Mouse (Mus musculus) embryonic facial prominence, embryonic 15.5 days (tissue): ENCODE results near the gene Camta2. TPM values are rescaled to one million over a fixed set of nuclear protein-coding genes. Genes with fewer than 3 reads are reported as not detected.

Source experiments
- ATAC-seq: fragments of 200-750 bp; cut with Nextera tagmentation; 2 replicates; pipeline ENCODE4 v1.8.0; 2017; ENCODE audit warnings: low read depth, moderate TSS enrichment; ENCODE audit not compliant: insufficient number of reproducible peaks, low FRiP score, low TSS enrichment
- H3K27ac ChIP-seq: fragments of 300-500 bp; sonication (generic); replicated peaks from 2 replicates; pipeline ENCODE4 v1.5.1; 2015; ENCODE audit warnings: mild to moderate bottlenecking, inconsistent platforms
- H3K27me3 ChIP-seq: fragments of 300-500 bp; sonication (generic); 2 replicates; pipeline ENCODE4 v1.6.1; 2015; ENCODE audit warnings: inconsistent platforms
- H3K36me3 ChIP-seq: fragments of 300-500 bp; sonication (generic); 2 replicates; pipeline ENCODE4 v1.6.1; 2015; ENCODE audit warnings: mild to moderate bottlenecking, inconsistent platforms
- H3K4me1 ChIP-seq: fragments of 300-500 bp; sonication (generic); 2 replicates; pipeline ENCODE4 v1.6.1; 2015; ENCODE audit warnings: inconsistent platforms
- H3K4me2 ChIP-seq: fragments of 300-500 bp; sonication (generic); replicated peaks from 2 replicates; pipeline ENCODE4 v1.6.1; 2015; ENCODE audit warnings: mild to moderate bottlenecking, inconsistent platforms
- H3K4me3 ChIP-seq: fragments of 300-500 bp; sonication (generic); replicated peaks from 2 replicates; pipeline ENCODE4 v1.5.1; 2015; ENCODE audit warnings: mild to moderate bottlenecking, inconsistent platforms
- H3K9ac ChIP-seq: fragments of 300-500 bp; sonication (generic); 2 replicates; pipeline ENCODE4 v1.6.1; 2015; ENCODE audit warnings: inconsistent platforms
- H3K9me3 ChIP-seq: fragments of 300-500 bp; sonication (generic); replicated peaks from 2 replicates; pipeline ENCODE4 v1.6.1; 2016; ENCODE audit warnings: inconsistent platforms
- WGBS: fragments of 180-500 bp; shearing (Covaris S2); methylation state at CpG from one replicate; pipeline ENCODE4 v1.1.7; 2015; 5-methylcytosine and 5-hydroxymethylcytosine counted together
- polyA plus RNA-seq: library from polyadenylated mRNA; unstranded; fragments of >200 nt; fragmentation: Nextera tagmentation; extraction: Ambion mirVana; gene quantifications from 2 replicates; pipeline ENCODE4 v1.2.1, GENCODE M21; 2015

Camta2 gene
- polyA plus RNA-seq = 14.5 and 17.5 TPM in 2 replicates

- peaks cover 30% of the 10 kb centered on the region for H3K36me3 ChIP-seq
- ATAC-seq = peak; percentile 88
- H3K9me3 ChIP-seq = no peaks in the 10 kb centered on the region
- no peaks in the 10 kb centered on the region for H3K27me3 ChIP-seq
- H3K4me2 ChIP-seq = peak within 1 kb of the TSS; percentile 80
- peaks cover 26% of the 10 kb centered on the region for H3K4me1 ChIP-seq
- peak within 1 kb of the TSS; percentile 91 for H3K27ac ChIP-seq
- peak within 1 kb of the TSS; percentile 89 for H3K4me3 ChIP-seq
- peak within 1 kb of the TSS; percentile 59 for H3K9ac ChIP-seq
- under 1% methylated on average over 52 of the region's 55 CpGs for WGBS
These were observed at the start of gene Camta2 for GRCm38 (mm10) chr11:70687601-70688199. Camta2 (minus strand) TSS chr11:70688105.

- no peaks in the 10 kb centered on the region for H3K4me1 ChIP-seq
- 43% methylated on average over 5 of the region's 5 CpGs for WGBS
- no peak overlapping the region for H3K4me2 ChIP-seq
- H3K4me3 ChIP-seq = no peak overlapping the region
- H3K27ac ChIP-seq = no peak overlapping the region
- peaks cover 9% of the 10 kb centered on the region for H3K36me3 ChIP-seq
- no peaks in the 10 kb centered on the region for H3K27me3 ChIP-seq
- ATAC-seq = no peak
- H3K9ac ChIP-seq = no peak overlapping the region
- no peaks in the 10 kb centered on the region for H3K9me3 ChIP-seq
These were observed 45.4 kb upstream of the Camta2 start for GRCm38 (mm10) chr11:70733256-70733655.

- no peak overlapping the region for H3K9ac ChIP-seq
- no peaks in the 10 kb centered on the region for H3K4me1 ChIP-seq
- no peak overlapping the region for H3K27ac ChIP-seq
- ATAC-seq = no peak
- no peaks in the 10 kb centered on the region for H3K9me3 ChIP-seq
- WGBS = 55% methylated on average over 5 of the region's 5 CpGs
- H3K27me3 ChIP-seq = no peaks in the 10 kb centered on the region
- H3K4me2 ChIP-seq = no peak overlapping the region
- H3K4me3 ChIP-seq = no peak overlapping the region
- H3K36me3 ChIP-seq = peaks cover 29% of the 10 kb centered on the region
These were observed 43.3 kb upstream of the Camta2 start for GRCm38 (mm10) chr11:70731178-70731577.

- no peaks in the 10 kb centered on the region for H3K27me3 ChIP-seq
- ATAC-seq = peak; percentile 43; the same call in 1 of the 2 replicates
- no peaks in the 10 kb centered on the region for H3K4me1 ChIP-seq
- 80% methylated on average over 9 of the region's 9 CpGs for WGBS
- no peak overlapping the region for H3K27ac ChIP-seq
- H3K4me3 ChIP-seq = no peak overlapping the region
- no peak overlapping the region for H3K4me2 ChIP-seq
- H3K9ac ChIP-seq = no peak overlapping the region
- no peaks in the 10 kb centered on the region for H3K9me3 ChIP-seq
- H3K36me3 ChIP-seq = peaks cover 35% of the 10 kb centered on the region
These were observed 42.6 kb upstream of the Camta2 start for GRCm38 (mm10) chr11:70730427-70731038.

- H3K27ac ChIP-seq = no peak overlapping the region
- no peak overlapping the region for H3K9ac ChIP-seq
- H3K36me3 ChIP-seq = peaks cover 66% of the 10 kb centered on the region
- 82% methylated on average over 5 of the region's 5 CpGs for WGBS
- no peaks in the 10 kb centered on the region for H3K9me3 ChIP-seq
- no peaks in the 10 kb centered on the region for H3K27me3 ChIP-seq
- H3K4me2 ChIP-seq = no peak overlapping the region
- no peaks in the 10 kb centered on the region for H3K4me1 ChIP-seq
- ATAC-seq = no peak
- no peak overlapping the region for H3K4me3 ChIP-seq
These were observed 39.5 kb upstream of the Camta2 start for GRCm38 (mm10) chr11:70727385-70727784.

- Histone ChIP-seq H3K9me3 (no peaks in the 10 kb centered on the region), H3K27ac (no peak overlapping the region), H3K27me3 (no peaks in the 10 kb centered on the region), H3K9ac (no peak overlapping the region), H3K4me3 (no peak overlapping the region), H3K36me3 (peaks cover 74% of the 10 kb centered on the region), H3K4me1 (no peaks in the 10 kb centered on the region), H3K4me2 (no peak overlapping the region)
- ATAC-seq = no peak
- WGBS = 85% methylated on average over 2 of the region's 2 CpGs
These were observed 38.7 kb upstream of the Camta2 start for GRCm38 (mm10) chr11:70726585-70726984.

GRCm38 (mm10) chr11:70724706-70725105, 36.8 kb upstream of the Camta2 start:
- WGBS = 93% methylated on average over 9 of the region's 9 CpGs

GRCm38 (mm10) chr11:70721072-70721471, 33.2 kb upstream of the Camta2 start:
- no peak for ATAC-seq
- Histone ChIP-seq H3K36me3 (peaks cover 97% of the 10 kb centered on the region), H3K4me1 (no peaks in the 10 kb centered on the region), H3K9me3 (no peaks in the 10 kb centered on the region), H3K4me2 (no peak overlapping the region), H3K27me3 (no peaks in the 10 kb centered on the region), H3K27ac (no peak overlapping the region), H3K4me3 (no peak overlapping the region), H3K9ac (no peak overlapping the region)
- 91% methylated on average over 3 of the region's 3 CpGs for WGBS

More at GRCm38 (mm10) chr11:70724706-70725105, 36.8 kb upstream of the Camta2 start:
- Histone ChIP-seq H3K36me3 (peaks cover 89% of the 10 kb centered on the region), H3K9me3 (no peaks in the 10 kb centered on the region), H3K27me3 (no peaks in the 10 kb centered on the region), H3K9ac (no peak overlapping the region), H3K4me3 (no peak overlapping the region), H3K4me2 (no peak overlapping the region), H3K27ac (no peak overlapping the region), H3K4me1 (no peaks in the 10 kb centered on the region)
- ATAC-seq = no peak

- Histone ChIP-seq H3K4me1 (no peaks in the 10 kb centered on the region), H3K36me3 (peaks cover 95% of the 10 kb centered on the region), H3K4me2 (no peak overlapping the region), H3K4me3 (no peak overlapping the region), H3K27ac (no peak overlapping the region), H3K9ac (no peak overlapping the region), H3K27me3 (no peaks in the 10 kb centered on the region), H3K9me3 (no peaks in the 10 kb centered on the region)
- WGBS = 91% methylated on average over 3 of the region's 3 CpGs
- ATAC-seq = no peak
These were observed 32.7 kb upstream of the Camta2 start for GRCm38 (mm10) chr11:70720567-70720966.

GRCm38 (mm10) chr11:70718481-70718880, 30.6 kb upstream of the Camta2 start:
- 61% methylated on average over 5 of the region's 5 CpGs for WGBS
- ATAC-seq = no peak
- Histone ChIP-seq H3K4me2 (no peak overlapping the region), H3K9me3 (no peaks in the 10 kb centered on the region), H3K27me3 (no peaks in the 10 kb centered on the region), H3K27ac (no peak overlapping the region), H3K9ac (no peak overlapping the region), H3K4me3 (no peak overlapping the region), H3K4me1 (no peaks in the 10 kb centered on the region), H3K36me3 (peaks cover 85% of the 10 kb centered on the region)

GRCm38 (mm10) chr11:70715832-70716231, 27.9 kb upstream of the Camta2 start:
- Histone ChIP-seq H3K36me3 (peaks cover 73% of the 10 kb centered on the region), H3K27me3 (no peaks in the 10 kb centered on the region), H3K4me2 (no peak overlapping the region), H3K27ac (no peak overlapping the region), H3K9ac (no peak overlapping the region), H3K9me3 (no peaks in the 10 kb centered on the region), H3K4me3 (no peak overlapping the region), H3K4me1 (no peaks in the 10 kb centered on the region)
- ATAC-seq = no peak
- 86% methylated on average over 6 of the region's 6 CpGs for WGBS

- no peak overlapping the region for H3K9ac ChIP-seq
- ATAC-seq = no peak
- no peak overlapping the region for H3K4me2 ChIP-seq
- H3K4me3 ChIP-seq = no peak overlapping the region
- H3K4me1 ChIP-seq = no peaks in the 10 kb centered on the region
- H3K27me3 ChIP-seq = no peaks in the 10 kb centered on the region
- no peaks in the 10 kb centered on the region for H3K9me3 ChIP-seq
- H3K36me3 ChIP-seq = peaks cover 73% of the 10 kb centered on the region
- 86% methylated on average over 6 of the region's 6 CpGs for WGBS
- no peak overlapping the region for H3K27ac ChIP-seq
These were observed 25.3 kb upstream of the Camta2 start for GRCm38 (mm10) chr11:70713222-70713621.
